Mouse (Mus musculus) lung, adult 18-20 months (tissue): ENCODE data around the gene Pmvk.

ENCODE experiments used
- DNase-seq, 2 experiments: peaks; one replicate each; pipeline ENCODE4 v3.0.0; 2022; ENCODE audit warnings: mixed read lengths in 2 of 2

The Pmvk gene

DNA sequence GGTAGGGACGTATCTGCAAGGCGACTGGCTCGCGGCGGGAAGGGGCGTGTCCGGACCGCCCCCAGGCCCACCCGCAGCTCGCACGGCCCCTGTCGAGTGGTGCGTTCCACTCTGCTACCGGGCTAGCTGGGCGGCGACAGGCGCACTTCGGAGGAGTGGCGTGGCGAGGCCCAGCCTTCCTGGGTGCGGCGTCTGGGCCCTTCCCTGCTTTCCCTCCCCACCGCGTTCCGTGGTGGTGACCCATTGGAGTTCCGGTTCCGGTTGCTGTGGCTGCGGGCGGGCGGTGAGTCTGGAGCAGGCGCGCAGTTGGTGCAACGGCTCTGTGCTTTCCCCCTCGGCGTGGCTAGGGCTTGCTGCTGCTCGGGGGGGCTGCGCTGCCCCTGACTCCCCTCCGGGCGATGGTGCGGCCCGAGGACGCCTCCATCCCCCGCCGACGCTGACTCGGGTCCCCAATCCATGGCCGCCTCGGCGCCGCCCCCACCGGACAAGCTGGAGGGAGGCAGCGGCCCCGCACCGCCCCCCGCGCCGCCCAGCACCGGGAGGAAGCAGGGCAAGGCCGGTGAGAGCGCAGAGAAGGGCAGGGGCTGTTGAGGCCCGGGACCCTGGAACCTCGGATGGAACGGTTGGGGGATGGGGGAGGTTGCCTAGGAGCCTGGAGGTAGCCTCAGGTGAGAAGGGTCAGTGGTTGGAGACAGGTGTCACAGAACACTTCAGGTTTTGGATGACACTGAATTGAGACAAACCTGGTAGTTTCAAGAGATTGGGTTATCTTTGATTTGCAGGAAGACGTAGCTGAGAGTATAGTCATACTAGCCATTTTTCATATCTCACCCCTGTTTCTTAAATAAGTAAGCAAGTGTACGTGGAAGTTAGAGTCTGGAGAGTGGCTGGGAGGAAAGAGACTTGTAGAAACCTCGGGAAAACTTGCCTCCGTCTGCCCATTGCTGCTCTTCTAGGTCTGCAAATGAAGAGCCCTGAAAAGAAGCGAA lies 23.9 kb upstream of the Pmvk start, which contains the start of gene Pygo2:
TSS of gene Pygo2 (plus strand) at position 44 of the 989 bp plus-strand sequence.
- peak; percentile 97 to 98 for DNase-seq

GRCm38 (mm10) chr3:89432606-89433005 lies 21.7 kb upstream of the Pmvk start:
- no peak for DNase-seq

DNA sequence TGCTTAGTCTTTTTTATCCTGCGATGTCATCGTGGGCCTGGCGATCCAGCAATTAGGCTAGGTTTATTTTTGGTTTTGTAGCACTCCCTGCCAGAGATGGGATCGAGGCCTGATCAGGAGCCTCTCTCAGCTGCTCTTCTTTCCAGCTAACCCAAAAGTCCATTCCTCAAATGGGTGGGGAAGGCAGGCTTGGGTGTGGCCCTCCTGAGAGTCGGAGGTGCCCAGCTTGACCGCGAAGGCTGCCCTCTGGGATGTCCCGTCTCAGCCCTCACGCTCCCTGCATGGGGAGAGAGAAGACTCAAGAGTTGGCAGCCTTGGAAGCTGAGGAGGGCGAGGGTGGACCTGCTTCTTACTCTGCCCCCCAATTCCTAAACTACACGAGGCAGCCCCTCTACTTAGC lies 19.8 kb upstream of the Pmvk start:
- DNase-seq, result no peak

GRCm38 (mm10) chr3:89435041-89435440 lies 19.3 kb upstream of the Pmvk start:
- DNase-seq, result no peak

DNA sequence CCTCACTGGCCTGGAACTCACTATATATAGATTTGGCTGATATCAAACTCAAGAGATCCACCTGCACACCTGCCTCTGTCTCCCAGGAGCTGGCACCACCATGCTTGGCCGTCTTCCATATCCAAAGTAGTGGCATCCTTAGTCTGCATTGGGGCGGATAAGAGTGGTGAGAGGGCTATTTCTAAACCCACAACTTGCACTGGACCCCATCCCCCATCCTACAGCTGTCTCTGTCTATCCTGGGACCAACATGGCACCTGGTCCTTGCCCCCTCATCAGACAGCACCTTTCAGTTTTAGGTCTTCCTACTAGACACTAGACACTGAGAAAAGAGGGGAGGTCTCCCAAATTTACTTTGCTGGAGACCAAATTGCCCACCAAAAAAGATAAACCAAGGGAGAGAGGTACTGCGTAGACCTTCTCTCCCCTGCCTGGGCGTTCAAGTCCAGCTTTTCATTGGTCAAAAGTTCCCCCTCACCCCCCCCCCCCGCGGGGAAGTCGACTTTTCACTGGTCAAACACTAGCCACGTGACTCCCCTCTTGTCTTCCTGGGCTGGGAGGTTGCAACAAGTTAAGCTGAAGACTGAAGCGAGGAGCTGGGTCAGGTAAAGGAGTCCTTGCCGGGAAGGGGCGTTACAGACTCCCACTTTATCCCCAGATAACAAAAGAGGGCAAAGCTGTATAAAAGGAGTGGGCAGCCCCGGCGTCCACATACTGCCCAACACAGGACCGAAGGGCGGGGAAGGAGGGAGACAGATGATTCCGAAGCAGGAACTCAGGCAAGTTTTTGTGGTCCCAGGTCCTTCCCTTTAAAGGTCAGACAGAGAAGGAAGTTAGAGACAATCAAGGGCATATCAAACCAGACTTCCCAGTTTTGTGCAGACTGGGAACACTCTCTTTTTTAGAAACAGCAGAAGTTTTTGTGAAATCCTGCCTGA lies 17.9 kb upstream of the Pmvk start, which contains the start of gene Pbxip1:
TSS of gene Pbxip1 (plus strand) at position 531 of the 938 bp plus-strand sequence.
- DNase-seq, result peak; percentile 82 to 84

DNA sequence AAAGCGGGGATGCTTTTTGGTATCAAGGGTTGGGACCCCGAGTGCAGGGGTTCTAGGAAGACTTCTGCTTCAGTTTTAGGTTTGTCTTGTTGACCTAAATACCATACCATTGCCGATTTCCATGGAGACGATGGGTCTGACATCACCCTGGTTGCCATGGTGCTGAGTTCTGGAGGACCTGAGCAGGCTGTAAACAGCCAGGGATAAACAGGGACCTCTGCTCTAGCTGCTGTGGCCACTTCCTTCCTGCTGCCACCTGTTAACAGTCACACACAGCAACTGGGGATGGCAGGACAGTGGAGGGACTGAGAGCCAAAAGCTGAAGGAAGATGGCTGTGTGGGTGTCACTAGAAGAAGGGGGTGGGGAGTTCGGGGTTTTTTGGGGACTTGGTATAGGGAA lies 17.1 kb upstream of the Pmvk start:
- DNase-seq, result peak; percentile 57 to 71

DNA sequence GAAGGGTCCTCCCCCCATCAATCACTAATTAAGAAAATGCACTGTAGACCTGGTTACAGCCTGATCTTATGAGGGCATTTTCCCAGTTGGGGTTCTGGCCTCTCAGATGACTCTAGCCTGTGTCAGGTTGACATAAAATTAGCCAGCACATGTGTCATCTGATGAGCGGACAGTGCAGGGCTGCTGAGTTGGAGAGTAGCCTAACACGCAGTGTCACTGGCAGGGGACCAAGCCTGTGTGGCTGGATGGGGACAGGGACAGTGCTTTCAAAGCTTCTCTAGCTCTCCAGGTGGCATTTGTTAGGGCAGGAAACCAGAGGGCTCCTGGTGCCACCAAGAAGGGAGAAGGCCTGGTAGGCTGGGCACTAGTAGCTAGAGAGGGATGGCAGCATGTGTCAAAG lies 13.7 kb upstream of the Pmvk start:
- DNase-seq, result no peak

DNA sequence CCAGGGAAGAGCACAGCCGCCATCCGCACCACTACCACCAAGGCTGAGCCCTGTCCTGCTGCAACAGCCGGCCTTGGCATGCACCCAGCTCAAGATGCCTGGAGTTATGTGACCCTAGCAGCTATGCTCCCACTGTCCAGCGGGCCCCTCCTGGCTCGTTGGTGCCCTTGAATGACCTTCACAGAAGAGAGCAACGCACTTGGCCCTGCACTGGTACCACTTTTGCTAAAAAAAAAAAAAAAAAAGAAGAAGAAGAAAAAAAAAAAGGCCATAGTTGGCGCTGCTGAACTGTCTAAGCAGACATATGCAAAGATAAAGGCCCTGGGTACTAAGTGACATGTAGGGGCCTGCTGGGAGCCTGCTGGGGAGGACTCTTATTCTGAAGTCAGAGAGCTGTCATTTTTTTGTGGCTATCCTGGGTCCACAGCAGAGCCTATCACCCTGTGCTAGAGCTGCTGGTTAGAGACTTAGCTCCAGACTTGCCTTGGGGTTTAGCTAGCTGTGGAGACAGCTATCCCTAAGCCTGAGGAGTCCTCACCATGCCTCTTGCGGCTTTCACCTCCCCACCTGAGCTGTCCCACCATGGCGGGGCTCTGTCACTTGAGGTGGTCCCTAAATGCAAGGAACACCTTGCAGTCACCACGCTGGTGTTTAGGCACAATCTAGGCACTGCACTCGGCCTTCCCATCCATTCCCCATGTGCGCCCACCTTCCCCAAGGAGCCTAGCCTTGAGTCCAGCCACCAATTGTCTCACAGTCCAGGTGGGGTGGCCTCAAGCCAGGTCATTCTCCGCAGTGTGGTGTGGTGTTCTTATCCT lies 5.4 kb upstream of the Pmvk start:
- DNase-seq, result no peak

DNA sequence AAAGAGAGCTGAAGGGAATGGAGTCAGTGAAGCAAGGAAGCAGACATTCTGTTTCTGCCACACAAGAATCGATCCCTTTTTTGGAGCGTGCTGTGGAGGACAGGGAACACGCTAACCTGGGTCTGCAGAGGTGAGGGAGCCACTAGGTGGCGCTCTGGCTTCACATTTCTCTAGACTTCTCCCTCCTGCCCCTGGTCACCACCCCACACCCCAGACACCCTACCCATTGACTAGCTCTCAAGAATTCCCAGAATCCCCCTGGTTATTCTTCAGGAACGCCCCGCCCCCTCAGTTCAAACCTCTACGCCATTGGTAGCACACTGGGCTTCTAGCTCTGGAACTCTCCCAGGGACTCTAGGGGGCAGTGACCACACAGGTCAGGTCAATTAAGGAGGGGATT lies 4.8 kb upstream of the Pmvk start:
- peak; percentile 66 to 81 for DNase-seq

DNA sequence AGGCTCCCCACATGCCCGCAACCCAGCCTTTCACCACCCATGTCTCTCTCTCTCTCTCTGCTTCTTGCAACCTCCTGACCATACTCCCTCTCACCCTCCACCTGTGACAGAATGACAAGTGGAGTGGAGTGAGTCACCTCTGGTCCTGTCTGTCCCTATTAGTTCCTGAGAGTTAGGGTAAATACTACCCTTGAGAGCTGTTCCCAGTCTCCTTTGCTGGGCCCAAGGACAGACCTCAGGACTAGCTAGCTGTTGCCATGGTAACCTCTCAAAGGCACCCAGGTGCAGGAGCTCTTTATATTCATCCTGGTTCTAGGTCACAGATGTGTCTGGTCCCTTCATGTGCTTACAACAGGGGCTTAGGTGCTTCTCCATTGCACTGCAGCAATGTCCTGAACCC lies 2.4 kb upstream of the Pmvk start:
- DNase-seq, result peak; percentile 59 to 81

GRCm38 (mm10) chr3:89455786-89456285 lies 1.5 kb downstream of the Pmvk start:
- no peak for DNase-seq

GRCm38 (mm10) chr3:89456726-89457665 lies 2.7 kb downstream of the Pmvk start:
- DNase-seq, result peak; percentile 70 to 81

- DNase-seq, result peak in 1 of 2 experiments; percentile 87
Measured at GRCm38 (mm10) chr3:89458372-89458964, 4.1 kb downstream of the Pmvk start.

- DNase-seq, result peak; percentile 91 to 93
Measured at GRCm38 (mm10) chr3:89458965-89459807, 4.8 kb downstream of the Pmvk start.

- no peak for DNase-seq
Measured at GRCm38 (mm10) chr3:89468268-89468667, 13.9 kb downstream of the Pmvk start.

- DNase-seq, result no peak
Measured at GRCm38 (mm10) chr3:89472280-89472679, 17.9 kb downstream of the Pmvk start.

GRCm38 (mm10) chr3:89473838-89474237 lies 19.5 kb downstream of the Pmvk start:
- DNase-seq, result no peak

DNA sequence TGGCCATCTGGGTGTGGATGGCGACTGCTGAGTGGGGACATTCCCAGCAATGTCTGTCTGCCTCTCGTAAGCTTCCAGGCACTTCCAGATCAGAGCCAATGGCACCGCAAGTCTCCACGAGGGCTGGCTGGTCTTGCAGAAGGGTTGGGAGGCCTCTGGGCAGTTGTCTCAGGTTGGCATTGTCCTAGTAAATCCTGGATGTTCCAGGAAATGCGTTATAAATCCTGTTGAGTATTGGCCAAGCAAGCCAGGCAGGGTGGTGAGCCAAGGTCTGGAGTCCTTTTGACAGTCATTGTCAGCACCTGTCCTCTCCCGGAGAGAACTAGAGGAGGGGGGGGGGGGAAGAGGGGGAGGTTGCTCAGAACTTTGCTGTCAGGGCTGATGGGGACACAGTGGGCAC lies 24.7 kb downstream of the Pmvk start:
- DNase-seq, result no peak

DNA sequence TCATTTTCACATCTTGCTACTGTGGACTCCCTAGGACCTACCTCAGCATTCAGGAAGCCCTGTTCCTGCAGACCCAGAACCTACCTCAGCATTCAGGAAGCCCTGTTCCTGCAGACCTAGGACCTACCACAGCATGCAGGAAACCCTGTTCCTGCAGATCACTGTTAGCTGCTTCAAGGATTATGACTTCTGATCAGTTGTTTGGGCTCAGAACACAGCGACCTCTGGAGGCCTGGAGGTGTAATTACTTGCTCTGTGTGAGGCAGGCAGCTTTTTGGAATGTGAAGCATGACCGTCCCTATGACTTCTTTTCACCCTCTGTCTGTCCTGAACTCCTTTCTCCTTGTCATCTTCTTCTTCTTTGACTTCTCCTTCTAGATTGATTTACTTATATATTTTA lies 27.1 kb downstream of the Pmvk start:
- DNase-seq, result no peak
